Mouse (Mus musculus): ENCODE measurements around the gene Gtf2h1.

The Gtf2h1 gene

GRCm38 (mm10) chr7:46849287-46849686 is 53.4 kb downstream of the Gtf2h1 start:
- no peak for DNase-seq (ENCODE audit: low spot score)

- peak; percentile 38 for DNase-seq (ENCODE audit: low spot score)
Measured at GRCm38 (mm10) chr7:46851026-46851425, 55.1 kb downstream of the Gtf2h1 start.

- no peak for DNase-seq (ENCODE audit: low spot score)
Measured at GRCm38 (mm10) chr7:46852666-46853065, 56.8 kb downstream of the Gtf2h1 start.

GRCm38 (mm10) chr7:46853365-46853764 is 57.5 kb downstream of the Gtf2h1 start:
- DNase-seq (ENCODE audit: low spot score): no peak

- DNase-seq (ENCODE audit: low spot score): no peak
Measured at GRCm38 (mm10) chr7:46855866-46856560, 60.1 kb downstream of the Gtf2h1 start.

GRCm38 (mm10) chr7:46857436-46857835 is 61.5 kb downstream of the Gtf2h1 start:
- DNase-seq (ENCODE audit: low spot score): no peak

GRCm38 (mm10) chr7:46859031-46859430 is 63.1 kb downstream of the Gtf2h1 start:
- no peak for DNase-seq (ENCODE audit: low spot score)

- no peak for DNase-seq (ENCODE audit: low spot score)
Measured at GRCm38 (mm10) chr7:46860996-46861395, 65.1 kb downstream of the Gtf2h1 start, which contains the start of gene Ldhc. Gene Ldhc (plus strand): TSS chr7:46861203.

GRCm38 (mm10) chr7:46871988-46872387 is 76.1 kb downstream of the Gtf2h1 start:
- no peak for DNase-seq (ENCODE audit: low spot score)
